Mouse (Mus musculus) stomach, embryonic 14.5 days (tissue): ENCODE results near the gene 1700088E04Rik. TPM values are rescaled to one million over a fixed set of nuclear protein-coding genes. Genes with fewer than 3 reads are reported as not detected.

Experiments
- ATAC-seq: fragments of 200-750 bp; cut with Nextera tagmentation; 2 replicates; pipeline ENCODE4 v1.8.0; 2017; ENCODE audit warnings: low read depth, moderate TSS enrichment; ENCODE audit not compliant: insufficient number of reproducible peaks, insufficient read depth, low FRiP score
- H3K27ac ChIP-seq: fragments of 300-500 bp; sonication (generic); 2 replicates; pipeline ENCODE4 v1.5.1; 2014; ENCODE audit warnings: mild to moderate bottlenecking, low read length, moderate library complexity, mixed read lengths
- H3K27me3 ChIP-seq: fragments of 300-500 bp; sonication (generic); 2 replicates; pipeline ENCODE4 v1.6.1; 2014; ENCODE audit warnings: low read length, control low read depth, mixed read lengths; ENCODE audit not compliant: control insufficient read depth, insufficient read depth
- H3K36me3 ChIP-seq: fragments of 300-500 bp; sonication (generic); 2 replicates; pipeline ENCODE4 v1.6.1; 2014; ENCODE audit warnings: mild to moderate bottlenecking, control low read depth, low read length, moderate library complexity, mixed read lengths; ENCODE audit not compliant: control insufficient read depth, insufficient read depth
- H3K4me1 ChIP-seq: fragments of 300-500 bp; sonication (generic); 2 replicates; pipeline ENCODE4 v1.6.1; 2014; ENCODE audit warnings: low read length, control low read depth, mixed read lengths; ENCODE audit not compliant: control insufficient read depth, insufficient read depth
- H3K4me2 ChIP-seq: fragments of 300-500 bp; sonication (generic); replicated peaks from 2 replicates; pipeline ENCODE4 v1.6.1; 2014; ENCODE audit warnings: low read depth, low read length, control low read depth
- H3K4me3 ChIP-seq: fragments of 300-500 bp; sonication (generic); 2 replicates; pipeline ENCODE4 v1.5.1; 2014; ENCODE audit warnings: low read depth, low read length, control low read depth
- H3K9ac ChIP-seq: fragments of 300-500 bp; sonication (generic); replicated peaks from 2 replicates; pipeline ENCODE4 v1.6.1; 2014; ENCODE audit warnings: low read depth, mild to moderate bottlenecking, control low read depth, low read length, moderate library complexity, mixed read lengths
- H3K9me3 ChIP-seq: fragments of 300-500 bp; sonication (generic); 2 replicates; pipeline ENCODE4 v1.6.1; 2016; ENCODE audit warnings: low read depth, low read length, control low read depth; ENCODE audit not compliant: control insufficient read depth
- WGBS: fragments of 180-500 bp; shearing (Covaris S2); extraction: QIAGEN DNeasy Blood & Tissue Kit; methylation state at CpG from one replicate; pipeline ENCODE4 v1.1.7; 2014; 5-methylcytosine and 5-hydroxymethylcytosine counted together
- polyA plus RNA-seq: library from polyadenylated mRNA; unstranded; fragments of >200 nt; fragmentation: Nextera tagmentation; extraction: Ambion mirVana; gene quantifications from 2 replicates; pipeline ENCODE4 v1.2.1, GENCODE M21; 2014

Gene 1700088E04Rik
- polyA plus RNA-seq, 1 experiment from 2014 or later = 8.7 TPM

- Histone ChIP-seq H3K9ac (no peak overlapping the region), H3K4me3 (no peak overlapping the region), H3K4me1 (peaks cover 12% of the 10 kb centered on the region), H3K9me3 (no peaks in the 10 kb centered on the region), H3K27me3 (no peaks in the 10 kb centered on the region), H3K27ac (no peak overlapping the region), H3K4me2 (no peak overlapping the region), H3K36me3 (peaks cover 44% of the 10 kb centered on the region)
- no peak for ATAC-seq
- 89% methylated on average over 5 of the region's 5 CpGs for WGBS
Measured at GRCm38 (mm10) chr15:79095483-79095882, 45.6 kb downstream of the 1700088E04Rik start.

GRCm38 (mm10) chr15:79093083-79093839 lies 47.8 kb downstream of the 1700088E04Rik start:
- Histone ChIP-seq H3K4me2 (no peak overlapping the region), H3K27ac (peak overlapping the region; percentile 71; the same call in 1 of the 2 replicates), H3K36me3 (peaks cover 61% of the 10 kb centered on the region), H3K9me3 (no peaks in the 10 kb centered on the region), H3K27me3 (no peaks in the 10 kb centered on the region), H3K4me3 (no peak overlapping the region), H3K9ac (no peak overlapping the region), H3K4me1 (peaks cover 12% of the 10 kb centered on the region)
- WGBS = 43% methylated on average over 7 of the region's 7 CpGs
- ATAC-seq = 0 out of 2 replicates have a peak, but pooled peaks have one; percentile 35

- Histone ChIP-seq H3K9me3 (no peaks in the 10 kb centered on the region), H3K4me1 (peaks cover 6% of the 10 kb centered on the region; the same call in 1 of the 2 replicates), H3K36me3 (peaks cover 61% of the 10 kb centered on the region), H3K4me2 (no peak overlapping the region), H3K27me3 (no peaks in the 10 kb centered on the region), H3K27ac (no peak overlapping the region), H3K9ac (no peak overlapping the region), H3K4me3 (no peak overlapping the region)
- 87% methylated on average over 6 of the region's 6 CpGs for WGBS
- no peak for ATAC-seq
Measured at GRCm38 (mm10) chr15:79092284-79092683, 48.8 kb downstream of the 1700088E04Rik start.

- no peak overlapping the region for H3K4me3 ChIP-seq
Measured at GRCm38 (mm10) chr15:79079567-79079966, 61.5 kb downstream of the 1700088E04Rik start.

More at GRCm38 (mm10) chr15:79079567-79079966, 61.5 kb downstream of the 1700088E04Rik start:
- no peaks in the 10 kb centered on the region for H3K27me3 ChIP-seq
- no peak overlapping the region for H3K27ac ChIP-seq
- H3K4me1 ChIP-seq = no peaks in the 10 kb centered on the region
- no peaks in the 10 kb centered on the region for H3K9me3 ChIP-seq
- ATAC-seq = no peak
- H3K36me3 ChIP-seq = peaks cover 77% of the 10 kb centered on the region
- no peak overlapping the region for H3K9ac ChIP-seq
- no peak overlapping the region for H3K4me2 ChIP-seq
- 93% methylated on average over 7 of the region's 7 CpGs for WGBS

Other genes starting within 250 kb of the 1700088E04Rik start
- 0.21 TPM in 1 of 2 replicates, not detected in the other for gene Gm49510, start 241.6 kb downstream of the 1700088E04Rik start, polyA plus RNA-seq
- gene Sh3bp1, start 241.5 kb downstream of the 1700088E04Rik start, polyA plus RNA-seq = 43.5 and 51.4 TPM in 2 replicates
- gene Pdxp, start 227.3 kb downstream of the 1700088E04Rik start, polyA plus RNA-seq = 15.7 and 17.9 TPM in 2 replicates
- gene Lgals1, start 214.5 kb downstream of the 1700088E04Rik start, polyA plus RNA-seq = 1,620 and 1,697 TPM in 2 replicates
- gene Nol12, start 206.3 kb downstream of the 1700088E04Rik start, polyA plus RNA-seq = 45.9 and 56.7 TPM in 2 replicates
- 50.2 TPM in 2 replicates for gene Triobp, start 193.5 kb downstream of the 1700088E04Rik start, polyA plus RNA-seq
- 160 and 175 TPM in 2 replicates for gene H1f0, start 112.8 kb downstream of the 1700088E04Rik start, polyA plus RNA-seq
- 0.30 and 0.39 TPM in 2 replicates for gene Galr3, start 99.4 kb downstream of the 1700088E04Rik start, polyA plus RNA-seq
- 42.7 and 44.1 TPM in 2 replicates for gene Ankrd54, start 78.4 kb downstream of the 1700088E04Rik start, polyA plus RNA-seq
- gene Eif3l, start 66.1 kb downstream of the 1700088E04Rik start, polyA plus RNA-seq = 218 and 224 TPM in 2 replicates
- gene Micall1, start 32.4 kb downstream of the 1700088E04Rik start, polyA plus RNA-seq = 12.1 and 12.5 TPM in 2 replicates
- 367 and 376 TPM in 2 replicates for gene Polr2f, start 244 bp downstream of the 1700088E04Rik start, polyA plus RNA-seq
- 16.8 TPM in 2 replicates for gene Sox10, start 24.0 kb upstream of the 1700088E04Rik start, polyA plus RNA-seq
- gene Pick1, start 87.9 kb upstream of the 1700088E04Rik start, polyA plus RNA-seq = 28.7 and 33.1 TPM in 2 replicates
- gene Gm49486, start 88.1 kb upstream of the 1700088E04Rik start, polyA plus RNA-seq = 0.93 and 1.3 TPM in 2 replicates
- gene Slc16a8, start 113.5 kb upstream of the 1700088E04Rik start, polyA plus RNA-seq = 0.18 and 0.19 TPM in 2 replicates
- 5.9 and 8.6 TPM in 2 replicates for gene Baiap2l2, start 144.3 kb upstream of the 1700088E04Rik start, polyA plus RNA-seq
- 16.6 and 17.4 TPM in 2 replicates for gene Pla2g6, start 187.1 kb upstream of the 1700088E04Rik start, polyA plus RNA-seq
- 4.2 and 6.1 TPM in 2 replicates for gene Maff, start 205.4 kb upstream of the 1700088E04Rik start, polyA plus RNA-seq